Mouse (Mus musculus) duodenum, adult 2 months (tissue): ENCODE data around the gene Rtl8b. TPM values are rescaled to one million over a fixed set of nuclear protein-coding genes. Genes with fewer than 3 reads are reported as not detected.

Experiments used
- polyA plus RNA-seq: library from polyadenylated mRNA; depleted of rRNA; stranded (reverse); fragments of >200 nt; gene quantifications from 2 replicates; pipeline ENCODE4 v1.2.3, GENCODE M21; 2012; ENCODE audit warnings: low replicate concordance; rRNA removed

Gene Rtl8b
- 37.1 and 48.1 TPM in 2 replicates for polyA plus RNA-seq

DNA sequence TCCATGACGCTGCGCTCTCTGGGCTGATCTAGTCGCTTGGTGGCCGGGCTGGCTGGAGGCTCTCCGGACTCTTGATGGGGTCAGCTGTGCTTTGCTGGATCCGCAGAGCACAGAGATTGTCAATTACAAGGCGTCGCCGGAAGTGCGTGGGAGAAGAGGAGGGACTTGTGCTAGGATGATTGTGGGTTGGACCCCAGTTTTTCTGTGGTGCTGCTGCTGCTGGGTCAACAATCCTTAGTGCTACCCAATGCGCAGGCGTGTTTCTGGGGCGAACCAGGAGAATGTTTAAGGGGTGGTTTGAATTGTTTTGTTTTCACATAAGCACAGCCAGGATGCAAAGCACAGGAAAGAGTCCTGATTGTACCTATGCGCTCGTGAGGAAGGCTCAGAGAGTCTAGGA is at the start of gene Rtl8b:
Gene Rtl8b (minus strand): TSS at position 115 of the 400 bp plus-strand sequence.

DNA sequence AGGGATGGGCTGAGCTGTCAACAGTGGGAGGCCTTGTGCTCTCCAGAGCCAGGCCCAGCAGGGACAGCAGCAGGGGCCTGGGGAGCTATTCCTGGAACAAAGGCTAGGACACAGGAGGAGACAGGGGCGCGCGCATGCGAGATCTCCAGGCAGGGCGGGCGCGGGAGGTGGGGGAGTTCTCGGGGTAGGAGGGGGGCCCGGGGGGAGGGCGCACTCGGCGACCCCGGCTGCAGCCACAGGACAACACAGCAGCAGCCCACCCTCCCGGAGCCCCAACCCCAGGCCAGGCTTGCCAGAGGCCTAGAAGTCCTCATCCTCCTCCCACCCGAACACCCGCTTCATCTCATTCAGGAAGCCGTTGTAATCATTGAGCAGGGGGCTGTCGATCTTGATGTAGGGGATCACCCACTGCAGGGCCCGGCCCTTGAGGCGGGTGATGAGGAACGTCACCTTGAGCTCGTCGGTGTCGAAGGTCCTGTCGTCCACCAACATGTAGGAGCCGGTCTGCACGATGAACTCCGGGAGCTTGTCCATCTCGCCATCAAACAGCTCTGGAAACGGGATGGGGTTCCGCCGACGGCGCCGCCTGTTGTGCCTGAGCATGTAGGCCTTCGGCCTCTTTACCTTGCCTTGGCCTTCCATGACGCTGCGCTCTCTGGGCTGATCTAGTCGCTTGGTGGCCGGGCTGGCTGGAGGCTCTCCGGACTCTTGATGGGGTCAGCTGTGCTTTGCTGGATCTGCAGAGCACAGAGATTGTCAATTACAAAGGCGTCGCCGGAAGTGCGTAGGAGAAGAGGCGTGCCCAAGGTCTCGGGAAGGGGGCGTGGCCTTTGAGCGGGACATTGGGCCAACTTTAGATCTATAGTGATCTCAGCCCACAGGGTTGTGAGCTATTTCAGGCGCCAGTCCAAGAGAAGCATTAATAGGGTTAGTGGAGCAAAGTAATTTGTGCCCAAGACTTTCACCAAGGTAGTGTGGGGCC is 26.9 kb downstream of the Rtl8b start, which contains the start of gene Rtl8a:
Gene Rtl8a (minus strand): TSS at position 703 of the 982 bp plus-strand sequence.

Other genes with a start within 250 kb of the Rtl8b start
- gene Etd, start 235.5 kb downstream of the Rtl8b start, polyA plus RNA-seq: not detected in 2 replicates
- gene Rtl8c, start 62.4 kb downstream of the Rtl8b start, polyA plus RNA-seq: 4.9 and 5.6 TPM in 2 replicates
- not detected in 2 replicates for gene Gm14597, start 61.4 kb downstream of the Rtl8b start, polyA plus RNA-seq
- gene Rtl8a, start 26.7 kb downstream of the Rtl8b start, polyA plus RNA-seq: 55.1 and 61.0 TPM in 2 replicates
- gene 4930502E18Rik, start 54.4 kb upstream of the Rtl8b start, polyA plus RNA-seq: not detected in 2 replicates
- gene 1700013H16Rik, start 87.4 kb upstream of the Rtl8b start, polyA plus RNA-seq: not detected in 2 replicates
- gene Zfp36l3, start 106.0 kb upstream of the Rtl8b start, polyA plus RNA-seq: 0.05 TPM in 1 of 2 replicates, not detected in the other
- 0.07 TPM in 1 of 2 replicates, not detected in the other for gene Xlr, start 127.3 kb upstream of the Rtl8b start, polyA plus RNA-seq